Mouse (Mus musculus) lung, postnatal 0 days (tissue): ENCODE results near the gene Zmynd8.

Experiments used
- CTCF ChIP-seq: IDR thresholded peaks from 2 replicates; pipeline ENCODE4 v1.5.1; 2016; ENCODE audit warnings: antibody characterized with exemption, mild to moderate bottlenecking
- EP300 ChIP-seq: IDR thresholded peaks from 2 replicates; pipeline ENCODE4 v1.6.1; 2016; ENCODE audit warnings: antibody characterized with exemption, mild to moderate bottlenecking, control low read depth

DNA sequence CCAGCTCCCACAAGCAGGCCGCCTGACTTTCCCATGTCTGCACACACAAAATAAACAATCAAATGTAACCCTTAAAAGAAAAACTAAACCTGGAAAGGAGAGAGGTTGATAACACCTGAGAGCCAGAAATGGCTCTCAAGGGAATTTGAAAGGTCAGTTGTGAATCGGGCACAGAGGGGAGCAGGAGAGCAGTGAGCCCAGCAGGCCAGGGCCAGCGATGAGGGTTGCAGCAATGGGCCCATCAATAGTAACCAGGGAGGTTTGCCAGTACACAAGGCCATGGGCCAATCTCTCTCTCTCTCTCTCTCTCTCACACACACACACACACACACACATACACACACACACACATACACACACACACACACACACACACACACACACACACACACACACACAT, 34.0 kb downstream of the Zmynd8 start:
- TF ChIP-seq EP300 (no peak), CTCF (no peak)
